Mouse (Mus musculus): ENCODE measurements around the gene Rgs16.
"Not testable (repeated sequence)": the region's sequence is repeated elsewhere in the genome, so short reads cannot be mapped to it uniquely, and the experiment has no call there.

Rgs16 gene

GRCm38 (mm10) chr1:153750054-153750453 is 9.9 kb downstream of the Rgs16 start:
- DNase-seq (ENCODE audit: low spot score in 2 of 2) = peak; percentile 14 to 46

- peak; percentile 52 to 62 for DNase-seq (ENCODE audit: low spot score in 2 of 2)
Observed at GRCm38 (mm10) chr1:153751763-153752301, 11.7 kb downstream of the Rgs16 start.

DNA sequence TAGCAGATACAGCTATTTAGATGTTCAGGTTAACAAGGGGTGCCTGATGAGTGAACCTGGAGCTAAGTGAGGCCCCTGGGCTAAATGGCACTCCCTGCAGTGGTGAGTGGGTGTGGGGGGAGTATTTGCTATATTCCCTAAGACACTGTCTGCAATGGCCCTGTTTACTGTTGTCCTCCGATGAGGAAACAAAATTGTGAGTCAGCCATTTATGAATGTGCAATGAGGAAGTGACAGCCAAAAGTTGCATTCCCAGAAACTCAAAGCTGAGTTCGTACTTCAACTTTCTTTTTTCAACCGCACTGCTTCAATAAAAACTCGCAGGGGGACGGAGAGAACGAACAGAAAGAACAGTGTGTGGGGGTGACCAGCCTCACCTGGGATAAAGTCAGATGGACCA is 12.4 kb downstream of the Rgs16 start:
- peak in 1 of 2 experiments; percentile 36 for DNase-seq (ENCODE audit: low spot score in 2 of 2)

DNA sequence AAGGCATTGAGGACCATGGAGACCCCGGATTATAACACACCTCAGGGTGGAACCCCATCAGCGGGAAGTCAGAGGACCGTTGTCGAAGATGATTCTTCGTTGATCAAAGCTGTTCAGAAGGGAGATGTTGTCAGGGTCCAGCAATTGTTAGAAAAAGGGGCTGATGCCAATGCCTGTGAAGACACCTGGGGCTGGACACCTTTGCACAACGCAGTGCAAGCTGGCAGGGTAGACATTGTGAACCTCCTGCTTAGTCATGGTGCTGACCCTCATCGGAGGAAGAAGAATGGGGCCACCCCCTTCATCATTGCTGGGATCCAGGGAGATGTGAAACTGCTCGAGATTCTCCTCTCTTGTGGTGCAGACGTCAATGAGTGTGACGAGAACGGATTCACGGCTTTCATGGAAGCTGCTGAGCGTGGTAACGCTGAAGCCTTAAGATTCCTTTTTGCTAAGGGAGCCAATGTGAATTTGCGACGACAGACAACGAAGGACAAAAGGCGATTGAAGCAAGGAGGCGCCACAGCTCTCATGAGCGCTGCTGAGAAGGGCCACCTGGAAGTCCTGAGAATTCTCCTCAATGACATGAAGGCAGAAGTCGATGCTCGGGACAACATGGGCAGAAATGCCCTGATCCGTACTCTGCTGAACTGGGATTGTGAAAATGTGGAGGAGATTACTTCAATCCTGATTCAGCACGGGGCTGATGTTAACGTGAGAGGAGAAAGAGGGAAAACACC is 13.7 kb downstream of the Rgs16 start:
- no peak for DNase-seq (ENCODE audit: low spot score in 2 of 2)

DNA sequence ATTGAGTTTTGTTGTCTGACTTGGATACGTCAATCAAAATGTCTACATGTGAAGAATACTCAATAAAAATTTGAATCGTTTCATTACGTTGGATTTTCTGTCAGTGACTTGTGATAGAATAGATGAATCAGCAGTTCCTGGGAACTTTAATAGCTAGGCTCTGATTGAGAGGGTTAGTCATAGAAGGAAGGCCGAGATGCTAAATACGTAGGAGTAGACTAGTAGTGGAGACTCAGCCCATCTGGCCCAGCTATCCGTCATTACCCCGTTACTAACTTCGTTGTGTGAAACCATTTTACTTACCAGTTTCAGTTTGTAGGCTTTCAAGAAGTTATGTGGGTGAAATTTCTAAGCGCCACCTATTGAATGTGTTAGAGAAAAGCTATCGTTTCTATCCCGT is 24.0 kb downstream of the Rgs16 start:
- no peak for DNase-seq (ENCODE audit: low spot score in 2 of 2)

- no peak for DNase-seq (ENCODE audit: low spot score in 2 of 2)
Observed at GRCm38 (mm10) chr1:153766298-153766697, 26.1 kb downstream of the Rgs16 start.

DNA sequence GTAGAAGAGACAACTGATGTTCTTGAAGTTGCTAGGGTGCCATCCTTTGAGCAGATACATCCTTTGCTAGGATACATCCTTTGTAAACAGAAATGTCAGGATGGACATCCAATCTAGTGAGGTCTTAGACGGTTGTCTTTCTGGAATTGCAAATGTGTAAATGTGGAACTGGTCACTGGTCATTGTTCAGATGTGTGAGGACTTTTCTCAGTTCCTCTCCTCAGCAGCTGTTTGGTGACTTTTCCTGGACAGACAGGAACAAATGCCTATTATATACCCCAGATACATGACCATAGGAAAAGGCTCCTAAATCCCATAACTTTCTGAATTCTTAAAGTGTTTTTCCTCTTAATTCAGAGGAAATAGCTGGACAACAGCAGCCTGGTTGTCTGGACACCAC is 27.1 kb downstream of the Rgs16 start:
- no peak for DNase-seq (ENCODE audit: low spot score in 2 of 2)

DNA sequence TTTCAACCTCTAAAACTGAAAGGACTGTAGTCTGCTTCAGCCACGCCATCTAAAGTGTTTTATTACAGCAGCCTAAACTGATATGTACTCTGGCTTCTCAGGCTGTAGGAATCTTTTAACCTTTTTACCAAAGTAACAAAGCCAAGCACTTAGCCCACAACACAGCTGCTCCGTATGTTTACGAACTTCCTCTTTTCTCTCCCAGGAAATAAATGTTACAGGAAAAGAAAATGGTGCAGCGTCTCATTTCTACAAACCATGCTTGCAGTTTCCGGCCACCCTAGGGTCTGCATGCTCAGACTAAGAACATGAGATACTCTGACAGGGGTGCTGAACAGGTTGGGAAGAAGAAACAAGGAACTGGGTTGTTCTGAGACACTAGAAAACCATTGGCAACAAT is 28.3 kb downstream of the Rgs16 start:
- DNase-seq (ENCODE audit: low spot score in 2 of 2) = no peak

DNA sequence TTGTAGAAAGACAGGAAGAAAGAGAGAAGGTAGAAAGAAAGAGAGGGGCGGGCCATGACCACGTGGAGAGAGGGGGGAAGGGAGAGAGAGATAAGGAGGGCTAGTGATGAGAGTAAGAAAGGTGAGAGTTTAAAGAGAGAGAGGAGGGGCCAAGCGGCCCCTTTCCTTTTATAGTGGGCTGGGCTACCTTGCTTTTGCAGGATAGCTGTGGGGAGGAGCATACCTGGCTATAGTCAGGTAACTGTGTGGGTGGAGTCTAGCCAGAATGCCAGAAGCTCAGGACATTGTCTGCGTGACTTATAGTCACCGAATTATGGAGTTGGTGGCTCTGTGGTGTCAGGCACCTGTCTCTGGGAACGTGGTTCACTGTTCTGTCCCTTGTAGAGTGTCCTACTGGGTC is 29.4 kb downstream of the Rgs16 start:
- DNase-seq (ENCODE audit: low spot score in 2 of 2) = not testable (repeated sequence)

DNA sequence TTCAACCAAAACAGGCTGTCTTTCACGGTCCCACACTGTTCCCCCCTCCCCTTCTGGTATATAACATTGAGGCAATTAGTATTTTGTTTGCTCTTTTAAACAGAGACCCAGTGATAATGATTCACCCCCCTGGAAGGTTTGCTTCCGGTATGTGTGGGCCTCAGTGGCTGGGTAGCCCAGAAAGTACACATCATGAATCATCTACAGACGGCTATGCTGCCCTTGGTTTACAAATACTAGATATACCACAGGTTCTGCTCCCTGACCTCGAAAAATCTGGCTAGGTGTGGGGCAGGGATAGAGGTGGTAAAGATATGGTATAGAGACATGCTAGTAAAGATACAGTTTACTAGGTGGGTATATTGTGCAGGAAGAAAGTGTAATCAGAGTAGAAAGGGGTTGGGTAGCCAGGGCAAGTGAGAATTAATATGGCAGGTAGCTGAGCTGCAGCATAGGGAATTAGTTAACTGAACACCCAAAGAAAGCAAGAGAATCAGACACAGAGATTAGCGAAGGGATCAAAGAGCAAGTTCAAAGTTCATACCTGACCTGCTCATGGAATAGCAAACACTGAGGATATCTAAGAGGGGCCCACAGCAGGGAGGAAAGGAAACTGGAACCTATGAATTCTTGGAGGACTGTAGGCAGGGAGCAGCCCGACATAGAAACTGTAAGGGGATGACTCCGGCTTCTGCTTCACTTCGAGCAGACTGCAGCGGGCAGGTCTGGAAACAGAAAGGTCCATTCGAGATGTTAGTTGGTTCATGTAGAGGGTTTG is 30.0 kb downstream of the Rgs16 start:
- DNase-seq (ENCODE audit: low spot score in 2 of 2) = no peak

DNA sequence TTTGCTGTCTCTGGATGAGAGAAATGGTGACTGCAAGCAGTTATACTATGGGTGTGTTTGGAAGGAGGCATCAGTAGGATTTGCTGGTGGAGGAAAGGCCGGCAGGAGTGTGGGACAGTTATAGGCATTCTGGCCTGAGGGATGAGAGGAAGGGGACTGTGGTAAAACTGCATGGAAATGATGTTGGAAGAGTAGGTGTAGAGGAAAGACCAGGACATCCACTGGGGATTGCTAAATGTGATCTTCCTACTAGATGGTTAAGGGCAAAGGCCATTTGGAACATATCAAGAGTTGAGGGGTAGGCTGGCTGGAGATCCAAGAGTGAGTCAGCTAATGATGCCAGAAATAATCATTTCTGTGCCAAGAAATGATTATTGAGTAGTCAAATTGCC is 30.6 kb downstream of the Rgs16 start:
- DNase-seq (ENCODE audit: low spot score in 2 of 2) = no peak

- no peak for DNase-seq (ENCODE audit: low spot score in 2 of 2)
Observed at GRCm38 (mm10) chr1:153775174-153775573, 35.0 kb downstream of the Rgs16 start.

GRCm38 (mm10) chr1:153776257-153776656 is 36.1 kb downstream of the Rgs16 start:
- DNase-seq (ENCODE audit: low spot score in 2 of 2) = no peak

- no peak for DNase-seq (ENCODE audit: low spot score in 2 of 2)
Observed at GRCm38 (mm10) chr1:153778205-153778604, 38.1 kb downstream of the Rgs16 start.

DNA sequence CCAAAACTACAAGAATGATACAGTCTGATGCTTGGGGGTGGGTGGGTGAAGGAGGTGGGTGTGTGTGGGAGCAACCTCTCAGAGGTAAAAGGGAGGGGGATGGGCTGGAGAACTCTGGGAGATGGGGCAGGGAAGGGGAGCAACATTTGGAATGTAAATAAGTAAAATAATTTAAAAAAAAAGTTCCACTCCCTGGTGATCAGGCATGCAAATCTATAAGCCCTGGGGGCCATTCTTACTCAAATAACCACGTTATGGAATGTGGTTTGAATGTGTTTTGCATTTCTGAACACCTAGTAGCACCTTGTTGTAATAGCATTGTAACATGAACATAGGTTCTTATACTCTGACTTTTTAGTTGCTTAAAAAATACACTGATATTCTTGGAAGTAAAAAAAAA is 43.2 kb downstream of the Rgs16 start:
- DNase-seq (ENCODE audit: low spot score in 2 of 2) = no peak

DNA sequence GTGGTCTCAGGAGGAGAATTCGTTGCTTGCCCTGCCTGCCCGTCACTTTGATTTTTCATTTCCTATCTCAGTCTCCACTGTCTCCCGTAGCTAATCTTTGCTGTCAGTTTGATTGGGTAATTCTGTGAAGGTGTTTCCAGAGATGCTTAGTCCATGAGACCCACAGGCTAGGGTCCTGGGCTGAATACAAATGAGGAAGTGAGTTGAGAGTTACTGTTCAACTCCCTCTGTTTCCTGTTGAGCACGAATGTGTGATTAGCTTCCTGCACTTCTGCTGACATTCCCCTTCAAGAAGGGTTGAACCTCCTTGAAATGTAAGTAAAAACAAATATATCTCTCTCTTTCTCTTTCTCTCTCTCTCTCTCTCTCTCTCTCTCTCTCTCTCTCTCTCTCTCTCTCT is 45.5 kb downstream of the Rgs16 start:
- DNase-seq (ENCODE audit: low spot score in 2 of 2) = no peak

DNA sequence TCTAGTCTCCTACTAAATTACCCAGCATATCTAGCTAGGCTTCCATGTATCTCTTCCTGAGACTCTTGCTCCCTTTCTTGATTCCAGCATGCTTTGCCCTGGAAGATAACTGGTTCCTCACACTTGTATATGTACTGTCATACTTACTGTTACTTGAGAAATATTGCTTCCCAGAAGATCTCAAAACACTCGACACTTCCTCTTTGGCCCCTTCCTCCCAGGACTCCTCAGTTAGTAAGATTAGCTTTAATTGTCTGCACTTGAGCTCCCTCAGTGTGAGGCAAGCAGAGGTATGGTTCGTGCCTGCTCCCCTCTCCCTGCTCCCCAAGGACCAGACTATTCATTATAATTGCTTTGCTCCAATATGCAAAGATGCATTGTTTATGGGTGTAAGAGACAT is 50.6 kb downstream of the Rgs16 start:
- DNase-seq (ENCODE audit: low spot score in 2 of 2) = no peak

DNA sequence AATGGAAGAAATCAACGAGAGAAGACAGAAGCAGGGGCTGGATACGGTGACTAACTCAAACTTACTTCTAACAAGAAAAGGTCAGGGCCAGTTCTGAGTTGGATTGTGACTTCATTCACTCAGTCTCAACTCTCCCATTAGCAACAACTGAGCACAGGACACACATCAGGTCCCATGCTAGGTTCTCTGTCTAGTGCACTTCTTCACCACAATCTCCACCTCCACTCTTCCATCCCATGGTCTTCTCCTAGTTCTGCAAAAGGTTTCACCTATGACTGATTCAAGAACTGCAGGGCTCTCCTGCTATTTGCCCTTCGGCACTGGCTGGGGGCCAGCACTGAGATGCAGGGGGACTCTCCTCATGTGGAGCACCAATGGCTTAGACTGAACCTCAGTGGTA is 54.1 kb downstream of the Rgs16 start:
- DNase-seq (ENCODE audit: low spot score in 2 of 2) = no peak

Data from spleen, postnatal 36 days (tissue).